In the genomic region with DNA sequence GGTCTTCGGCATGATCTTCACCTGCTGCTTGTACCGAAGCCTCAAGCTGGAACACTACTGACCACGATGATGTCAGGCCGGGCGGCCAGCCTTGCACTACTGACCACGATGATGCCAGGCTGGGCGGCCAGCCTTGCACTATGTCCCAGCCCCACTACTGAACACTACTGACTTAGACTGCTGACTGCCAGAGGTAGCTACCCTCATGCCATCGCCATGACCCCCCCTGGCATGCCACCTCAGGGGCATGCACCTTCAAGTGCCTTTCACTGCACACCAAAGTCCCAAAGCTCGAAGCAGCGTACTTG, we compare ENCODE assay signal across 21 mouse cellular contexts. TPM values are rescaled to one million over a fixed set of nuclear protein-coding genes. Genes with fewer than 3 reads are reported as not detected.
DNase-seq lines count a peak whose midpoint lies in the region; ATAC-seq and TF ChIP-seq lines count a peak whose summit lies in the region.
"Had no signal": no experiment of that assay in that cellular context is flagged by ENCODE, and none has a peak within 500 bp of the region (broad histone marks: within the 10 kb centered on the region; RNA-seq: fewer than 3 reads in every experiment).

No protein-coding gene starts in this region.

- no peak overlapping the region for H3K9ac ChIP-seq in heart, postnatal 0 days (replicated peaks; ENCODE audit: low read depth, low read length)
- no peak overlapping the region for H3K9ac ChIP-seq in midbrain, embryonic 11.5 days (ENCODE audit: low read length)
- H3K9ac ChIP-seq in midbrain, postnatal 0 days (replicated peaks; ENCODE audit: low read length, poor library complexity, severe bottlenecking): no peak overlapping the region
- H3K9ac ChIP-seq: embryonic facial prominence, embryonic 15.5 days had no signal

- H3K4me3 ChIP-seq in heart, postnatal 0 days (ENCODE audit: low read depth, low read length): no peak overlapping the region
- no peak overlapping the region for H3K4me3 ChIP-seq in midbrain, embryonic 11.5 days (ENCODE audit: low read depth, low read length)
- no peak overlapping the region for H3K4me3 ChIP-seq in midbrain, postnatal 0 days (ENCODE audit: low read depth, low read length)
- H3K4me3 ChIP-seq in E14TG2a.4 (replicated peaks; ENCODE audit: low read length): peak overlapping the region; percentile 93
- H3K4me3 ChIP-seq: embryonic facial prominence, embryonic 15.5 days; erythroblast, embryonic 14.5 days; heart, adult 2 months; heart, embryonic 15.5 days had no signal

- H3K36me3 ChIP-seq in heart, postnatal 0 days (replicated peaks; ENCODE audit: control insufficient read depth, insufficient read depth, low read length): peaks cover 32% of the 10 kb centered on the region
- H3K36me3 ChIP-seq in midbrain, embryonic 11.5 days (ENCODE audit: control insufficient read depth, insufficient read depth, low read length): peaks cover 8% of the 10 kb centered on the region; the same call in 1 of the 2 replicates
- peaks cover 22% of the 10 kb centered on the region for H3K36me3 ChIP-seq in midbrain, postnatal 0 days (ENCODE audit: insufficient read depth, low read length)
- peaks cover 49% of the 10 kb centered on the region for H3K36me3 ChIP-seq in E14TG2a.4 (ENCODE audit: insufficient read depth, low read length)

- no peak for ATAC-seq in heart, postnatal 0 days (ENCODE audit: insufficient read depth, low read depth)
- ATAC-seq in midbrain, embryonic 11.5 days (ENCODE audit: low FRiP score): no peak
- ATAC-seq in midbrain, postnatal 0 days (ENCODE audit: low FRiP score): no peak
- no peak for ATAC-seq in granulocyte monocyte progenitor cell, adult 5-6 weeks (replicated peaks; ENCODE audit: poor library complexity, severe bottlenecking)
- ATAC-seq: forebrain, embryonic 14.5 days; hindbrain, embryonic 16.5 days; inflammation-experienced regulatory T-cells, adult 6 months had no signal

- H3K4me1 ChIP-seq in heart, postnatal 0 days (ENCODE audit: control insufficient read depth, insufficient read depth): peaks cover 33% of the 10 kb centered on the region
- H3K4me1 ChIP-seq in midbrain, embryonic 11.5 days (ENCODE audit: control insufficient read depth, insufficient read depth, low read length): peaks cover 32% of the 10 kb centered on the region
- H3K4me1 ChIP-seq in midbrain, postnatal 0 days (ENCODE audit: insufficient read depth, low read length): peaks cover 28% of the 10 kb centered on the region
- peaks cover 83% of the 10 kb centered on the region for H3K4me1 ChIP-seq in E14TG2a.4 (replicated peaks; ENCODE audit: low read depth, low read length)

- no peak for DNase-seq in heart, postnatal 0 days (ENCODE audit: low spot score)
- no peak for DNase-seq in heart, adult 18-20 months
- peak; percentile 49 for DNase-seq in midbrain, embryonic 11.5 days (ENCODE audit: low spot score, missing footprints)
- DNase-seq in midbrain, postnatal 0 days (ENCODE audit: low spot score): no peak
- DNase-seq: adrenal gland, postnatal 10 days; cerebellum, adult 11 months; cerebellum, adult 8-10 months; embryo, embryonic 11 days; gastrocnemius, postnatal 36 days had no signal

- no peak for TF ChIP-seq EP300 in heart, postnatal 0 days (IDR thresholded peaks at IDR 0.05; ENCODE audit: low read depth)

- TF ChIP-seq CTCF in heart, postnatal 0 days (IDR thresholded peaks at IDR 0.05; ENCODE audit: low read depth): no peak
- no peak for TF ChIP-seq CTCF in midbrain, postnatal 0 days (IDR thresholded peaks at IDR 0.05)
- no peak for TF ChIP-seq CTCF in E14TG2a.4 (conservative IDR thresholded peaks at IDR 0.05; ENCODE audit: low read length)

- H3K27me3 ChIP-seq in heart, postnatal 0 days (ENCODE audit: control insufficient read depth, insufficient read depth, low read length): no peaks in the 10 kb centered on the region
- H3K27me3 ChIP-seq in midbrain, embryonic 11.5 days (ENCODE audit: control insufficient read depth, insufficient read depth, low read length): peaks cover 15% of the 10 kb centered on the region
- peaks cover 4% of the 10 kb centered on the region; the same call in 1 of the 2 replicates for H3K27me3 ChIP-seq in midbrain, postnatal 0 days (ENCODE audit: insufficient read depth, low read length)
- peaks cover 10% of the 10 kb centered on the region for H3K27me3 ChIP-seq in E14TG2a.4 (ENCODE audit: insufficient read depth, low read length)

- H3K27ac ChIP-seq in heart, postnatal 0 days (ENCODE audit: low read depth): peak overlapping the region; percentile 97; the same call in 1 of the 2 replicates
- no peak overlapping the region for H3K27ac ChIP-seq in midbrain, embryonic 11.5 days (ENCODE audit: low read depth, low read length)
- no peak overlapping the region for H3K27ac ChIP-seq in midbrain, postnatal 0 days (ENCODE audit: low read depth, low read length)
- H3K27ac ChIP-seq: embryonic facial prominence, embryonic 15.5 days; forebrain, embryonic 10.5 days had no signal

- no peaks in the 10 kb centered on the region for H3K9me3 ChIP-seq in heart, postnatal 0 days (replicated peaks; ENCODE audit: control insufficient read depth, low read length)
- no peaks in the 10 kb centered on the region for H3K9me3 ChIP-seq in midbrain, embryonic 11.5 days (ENCODE audit: control insufficient read depth, low read length)
- no peaks in the 10 kb centered on the region for H3K9me3 ChIP-seq in midbrain, postnatal 0 days (ENCODE audit: low read length)
- H3K9me3 ChIP-seq in E14TG2a.4 (ENCODE audit: low read length): no peaks in the 10 kb centered on the region
- H3K9me3 ChIP-seq: embryonic facial prominence, embryonic 15.5 days; forebrain, embryonic 10.5 days; heart, embryonic 15.5 days had no signal

- 91% methylated on average over 10 of the region's 10 CpGs for WGBS in heart, postnatal 0 days
- 91% methylated on average over 10 of the region's 10 CpGs for WGBS in midbrain, embryonic 11.5 days
- 93% methylated on average over 10 of the region's 10 CpGs for WGBS in midbrain, postnatal 0 days

- no peak overlapping the region for H3K4me2 ChIP-seq in heart, postnatal 0 days (ENCODE audit: low read depth, low read length)
- no peak overlapping the region for H3K4me2 ChIP-seq in midbrain, embryonic 11.5 days
- H3K4me2 ChIP-seq in midbrain, postnatal 0 days (ENCODE audit: low read depth, low read length, poor library complexity, severe bottlenecking): no peak overlapping the region
- H3K4me2 ChIP-seq: embryonic facial prominence, embryonic 15.5 days; heart, embryonic 11.5 days; heart, embryonic 15.5 days had no signal

RNA-seq across cellular contexts. Expression of a gene that starts 3.4 kb away (rescaled TPM):
- 288 and 323 TPM in 2 replicates for total RNA-seq in heart, postnatal 0 days (2014; rRNA removed; ENCODE audit: low replicate concordance)
- 37.8 and 39.7 TPM in 2 replicates for polyA plus RNA-seq in heart, postnatal 0 days (2015; fragmentation: Nextera tagmentation; extraction: Ambion mirVana)
- total RNA-seq in heart, adult 18-20 months (2021): 100 to 1,000 TPM; 320 to 330 TPM
- 32.5 and 36.6 TPM in 2 replicates for polyA plus RNA-seq in midbrain, embryonic 11.5 days (2014; fragmentation: Nextera tagmentation; extraction: Ambion mirVana)
- 46.4 and 52.9 TPM in 2 replicates for total RNA-seq in midbrain, postnatal 0 days (2014; rRNA removed)
- 13.6 and 15.0 TPM in 2 replicates for polyA plus RNA-seq in midbrain, postnatal 0 days (2015; fragmentation: Nextera tagmentation; extraction: Ambion mirVana)
- 19.2 and 20.0 TPM in 2 replicates for total RNA-seq in granulocyte monocyte progenitor cell, adult 5-6 weeks (2014; fragmentation: Nextera tagmentation)
- 18.4 and 20.4 TPM in 2 replicates for total RNA-seq in granulocyte monocyte progenitor cell, adult 5-6 weeks (2017)

RNA-seq across cellular contexts. Expression of a gene that starts 4.3 kb away (rescaled TPM):
- total RNA-seq in heart, postnatal 0 days (2014; rRNA removed; ENCODE audit: low replicate concordance): 17.4 and 32.3 TPM in 2 replicates
- polyA plus RNA-seq in heart, postnatal 0 days (2015; fragmentation: Nextera tagmentation; extraction: Ambion mirVana): 77.6 and 81.3 TPM in 2 replicates
- 10 to 100 TPM; 82.3 to 97.7 TPM for total RNA-seq in heart, adult 18-20 months (2021)
- 63.5 and 74.2 TPM in 2 replicates for polyA plus RNA-seq in midbrain, embryonic 11.5 days (2014; fragmentation: Nextera tagmentation; extraction: Ambion mirVana)
- total RNA-seq in midbrain, postnatal 0 days (2014; rRNA removed): 27.0 and 28.9 TPM in 2 replicates
- polyA plus RNA-seq in midbrain, postnatal 0 days (2015; fragmentation: Nextera tagmentation; extraction: Ambion mirVana): 77.9 and 78.5 TPM in 2 replicates
- total RNA-seq in granulocyte monocyte progenitor cell, adult 5-6 weeks (2014; fragmentation: Nextera tagmentation): 36.4 and 59.6 TPM in 2 replicates
- total RNA-seq in granulocyte monocyte progenitor cell, adult 5-6 weeks (2017): 40.9 and 43.5 TPM in 2 replicates

RNA-seq across cellular contexts. Expression of a gene that starts 4.4 kb away (rescaled TPM):
- 84.2 and 87.8 TPM in 2 replicates for total RNA-seq in heart, postnatal 0 days (2014; rRNA removed; ENCODE audit: low replicate concordance)
- polyA plus RNA-seq in heart, postnatal 0 days (2015; fragmentation: Nextera tagmentation; extraction: Ambion mirVana): 72.2 and 72.3 TPM in 2 replicates
- total RNA-seq in heart, adult 18-20 months (2021): 10 to 100 TPM; 18.9 to 22.9 TPM
- 26.9 and 28.6 TPM in 2 replicates for polyA plus RNA-seq in midbrain, embryonic 11.5 days (2014; fragmentation: Nextera tagmentation; extraction: Ambion mirVana)
- 91.4 and 94.8 TPM in 2 replicates for total RNA-seq in midbrain, postnatal 0 days (2014; rRNA removed)
- 68.1 and 75.7 TPM in 2 replicates for polyA plus RNA-seq in midbrain, postnatal 0 days (2015; fragmentation: Nextera tagmentation; extraction: Ambion mirVana)
- total RNA-seq in granulocyte monocyte progenitor cell, adult 5-6 weeks (2014; fragmentation: Nextera tagmentation): 50.4 and 53.8 TPM in 2 replicates
- 42.6 and 44.9 TPM in 2 replicates for total RNA-seq in granulocyte monocyte progenitor cell, adult 5-6 weeks (2017)

RNA-seq across cellular contexts. Expression of a gene that starts 9.7 kb away (rescaled TPM):
- total RNA-seq in heart, postnatal 0 days (2014; rRNA removed; ENCODE audit: low replicate concordance): 6.2 and 134 TPM in 2 replicates
- polyA plus RNA-seq in heart, postnatal 0 days (2015; fragmentation: Nextera tagmentation; extraction: Ambion mirVana): 23.9 and 24.2 TPM in 2 replicates
- 10 to 100 TPM; 22.5 to 23.3 TPM for total RNA-seq in heart, adult 18-20 months (2021)
- polyA plus RNA-seq in midbrain, embryonic 11.5 days (2014; fragmentation: Nextera tagmentation; extraction: Ambion mirVana): 2.7 and 5.3 TPM in 2 replicates
- total RNA-seq in midbrain, postnatal 0 days (2014; rRNA removed): 4.0 and 5.3 TPM in 2 replicates
- 5.3 and 5.9 TPM in 2 replicates for polyA plus RNA-seq in midbrain, postnatal 0 days (2015; fragmentation: Nextera tagmentation; extraction: Ambion mirVana)
- total RNA-seq in granulocyte monocyte progenitor cell, adult 5-6 weeks (2014; fragmentation: Nextera tagmentation): 15.8 and 21.3 TPM in 2 replicates
- total RNA-seq in granulocyte monocyte progenitor cell, adult 5-6 weeks (2017): 14.9 and 15.8 TPM in 2 replicates
- total RNA-seq: common myeloid progenitor, adult 5-6 weeks had no signal
- polyA plus RNA-seq: inflammation-experienced regulatory T-cells, adult 6 months had no signal

RNA-seq across cellular contexts. Expression of a gene that starts 15.6 kb away (rescaled TPM):
- 47.9 and 63.8 TPM in 2 replicates for total RNA-seq in heart, postnatal 0 days (2014; rRNA removed; ENCODE audit: low replicate concordance)
- 157 and 159 TPM in 2 replicates for polyA plus RNA-seq in heart, postnatal 0 days (2015; fragmentation: Nextera tagmentation; extraction: Ambion mirVana)
- 100 to 1,000 TPM; 387 to 566 TPM for total RNA-seq in heart, adult 18-20 months (2021)
- polyA plus RNA-seq in midbrain, embryonic 11.5 days (2014; fragmentation: Nextera tagmentation; extraction: Ambion mirVana): 12.7 and 14.0 TPM in 2 replicates
- 6.5 and 7.0 TPM in 2 replicates for total RNA-seq in midbrain, postnatal 0 days (2014; rRNA removed)
- 22.2 and 24.5 TPM in 2 replicates for polyA plus RNA-seq in midbrain, postnatal 0 days (2015; fragmentation: Nextera tagmentation; extraction: Ambion mirVana)
- total RNA-seq in granulocyte monocyte progenitor cell, adult 5-6 weeks (2014; fragmentation: Nextera tagmentation): 93.9 and 97.0 TPM in 2 replicates
- total RNA-seq in granulocyte monocyte progenitor cell, adult 5-6 weeks (2017): 19.0 and 35.1 TPM in 2 replicates
